Mouse (Mus musculus): ENCODE data around the gene Pnliprp1.

DNA sequence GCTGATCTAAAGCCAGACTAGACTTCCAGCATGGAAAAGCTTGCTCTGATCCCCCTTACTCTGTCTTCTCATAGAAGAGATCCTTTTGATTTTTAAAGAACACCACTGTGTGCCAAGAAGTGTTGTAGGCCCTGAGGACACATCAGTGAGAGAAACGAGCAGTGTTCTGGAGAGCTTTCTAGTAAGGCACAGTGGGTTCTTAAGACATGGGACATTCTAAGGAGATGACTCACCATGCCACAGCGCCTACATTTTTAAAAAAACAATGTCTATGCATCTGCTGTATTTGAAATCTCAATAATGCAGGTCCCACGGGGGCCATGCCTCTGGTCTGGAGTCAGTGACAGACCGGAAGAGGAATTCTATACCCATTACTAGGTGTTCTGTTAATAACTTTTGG, 24.1 kb upstream of the Pnliprp1 start:
- TF ChIP-seq CTCF (IDR thresholded peaks at IDR 0.05; ENCODE audit: extremely low read depth, insufficient read depth, low read length) (no peak), POLR2A (IDR thresholded peaks at IDR 0.05; ENCODE audit: extremely low read depth, insufficient read depth, low read length) (no peak)

All from cortical plate, adult 2 months (tissue).